Mouse (Mus musculus) testis, adult 2 months (tissue): Measurements from ENCODE around the gene Arhgap40.

ENCODE experiments used
- CTCF ChIP-seq: fragments of 200-500 bp; IDR thresholded peaks from 2 replicates; pipeline ENCODE4 v1.5.1; 2012; ENCODE audit warnings: low read depth, mild to moderate bottlenecking, inconsistent platforms, low read length, moderate library complexity; ENCODE audit not compliant: control insufficient read depth, insufficient read depth, insufficient replicate concordance
- POLR2A ChIP-seq: fragments of 200-500 bp; IDR thresholded peaks from 2 replicates; pipeline ENCODE4 v1.6.1; 2012; ENCODE audit warnings: low read depth, mild to moderate bottlenecking, inconsistent platforms, low read length, moderate library complexity; ENCODE audit not compliant: control insufficient read depth

GRCm38 (mm10) chr2:158519800-158520199 lies 7.2 kb downstream of the Arhgap40 start:
- TF ChIP-seq CTCF (no peak), POLR2A (no peak)
